Mouse (Mus musculus): ENCODE results near the gene Galnt18. TPM values are rescaled to one million over a fixed set of nuclear protein-coding genes. Genes with fewer than 3 reads are reported as not detected.

Galnt18 gene
- total RNA-seq, 2 experiments from 2014 or later = 19.3 to 21.5 TPM

- DNase-seq = no peak
Measured at GRCm38 (mm10) chr7:111466720-111467119, 313.1 kb downstream of the Galnt18 start.

- no peak for DNase-seq
Measured at GRCm38 (mm10) chr7:111466121-111466520, 313.7 kb downstream of the Galnt18 start.

GRCm38 (mm10) chr7:111459716-111460115 lies 320.1 kb downstream of the Galnt18 start:
- no peak for DNase-seq

- DNase-seq = no peak
Measured at GRCm38 (mm10) chr7:111456007-111456406, 323.8 kb downstream of the Galnt18 start.

GRCm38 (mm10) chr7:111455541-111455940 lies 324.2 kb downstream of the Galnt18 start:
- no peak for DNase-seq

- no peak for DNase-seq
Measured at GRCm38 (mm10) chr7:111452000-111452399, 327.8 kb downstream of the Galnt18 start.

GRCm38 (mm10) chr7:111450286-111451095 lies 329.3 kb downstream of the Galnt18 start:
- peak; percentile 37 for DNase-seq

GRCm38 (mm10) chr7:111433173-111433572 lies 346.6 kb downstream of the Galnt18 start:
- no peak for DNase-seq

GRCm38 (mm10) chr7:111427392-111427791 lies 352.4 kb downstream of the Galnt18 start:
- DNase-seq = no peak

Small RNAs within 50 kb of the gene (microRNA-seq; reads per million reads assigned to microRNA genes)
- gene Gm25787 = 0 reads per million in 2 experiments

Other genes starting within 250 kb of the Galnt18 start
- 10 to 100 TPM; 90.9 to 91.6 TPM for gene Usp47, start 243.5 kb upstream of the Galnt18 start, total RNA-seq (2021)

Measured in heart, postnatal 4 days (tissue).